In the genomic region with DNA sequence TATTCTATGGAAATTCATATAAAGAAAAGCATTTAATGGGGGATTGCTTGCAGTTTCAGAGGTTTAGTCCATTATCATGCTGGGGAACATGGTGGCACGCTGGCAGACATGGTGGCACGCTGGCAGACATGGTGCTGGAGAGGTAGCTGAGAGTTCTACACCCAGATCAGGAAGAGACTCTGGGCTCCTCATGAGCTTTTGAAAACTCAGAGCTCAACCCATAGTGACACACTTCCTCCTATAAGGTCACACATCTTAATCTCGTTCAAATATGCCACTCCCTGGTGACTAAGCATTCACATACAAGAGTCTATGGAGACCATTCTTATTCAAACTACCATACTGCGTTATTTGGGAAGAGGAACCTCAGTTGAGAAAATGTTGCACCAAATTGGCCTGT, we compare ENCODE assay signal across 21 mouse cellular contexts. TPM values are rescaled to one million over a fixed set of nuclear protein-coding genes. Genes with fewer than 3 reads are reported as not detected.
DNase-seq lines count a peak whose midpoint lies in the region; ATAC-seq lines count a peak whose summit lies in the region.
"Had no signal": no experiment of that assay in that cellular context is flagged by ENCODE, and none has a peak within 500 bp of the region (broad histone marks: within the 10 kb centered on the region; RNA-seq: fewer than 3 reads in every experiment).

No protein-coding gene starts in this region.

- DNase-seq in heart, embryonic 10.5 days (ENCODE audit: low spot score), result no peak
- no peak for DNase-seq in heart, postnatal 10 days
- peak; percentile 76 for DNase-seq in c-Kit-positive CD71-positive TER-119-positive erythroid progenitor cells, embryonic 14.5 days (ENCODE audit: low spot score)
- DNase-seq in liver, embryonic 13.5 days, result peak; percentile 46
- DNase-seq in kidney, postnatal 4 days, result no peak
- no peak for DNase-seq in layer of hippocampus, adult 9-10 months (ENCODE audit: low spot score)
- no peak for DNase-seq in ovary, postnatal 36 days (ENCODE audit: low spot score)
- DNase-seq: adrenal gland, postnatal 14 days; cerebellum, postnatal 25 days; gastrocnemius, postnatal 14 days; layer of hippocampus, adult 9-11 months; lung, postnatal 14 days; thymus, postnatal 36 days had no signal

- 87% methylated on average over 4 of the region's 4 CpGs for WGBS in heart, embryonic 10.5 days
- WGBS in liver, embryonic 13.5 days (ENCODE audit: insufficient replicate concordance), result 52% methylated on average over 4 of the region's 4 CpGs
- WGBS in stomach, embryonic 14.5 days, result 80% methylated on average over 4 of the region's 4 CpGs

- H3K4me2 ChIP-seq in liver, embryonic 13.5 days, result peak overlapping the region; percentile 40
- no peak overlapping the region for H3K4me2 ChIP-seq in stomach, embryonic 14.5 days (replicated peaks; ENCODE audit: low read depth, low read length)
- H3K4me2 ChIP-seq: embryonic facial prominence, embryonic 12.5 days; heart, embryonic 15.5 days; hindbrain, embryonic 15.5 days; kidney, embryonic 15.5 days; midbrain, embryonic 12.5 days had no signal

- H3K4me1 ChIP-seq in heart, embryonic 10.5 days, result peaks cover 20% of the 10 kb centered on the region
- H3K4me1 ChIP-seq in liver, embryonic 13.5 days (replicated peaks), result peaks cover 59% of the 10 kb centered on the region
- H3K4me1 ChIP-seq in stomach, embryonic 14.5 days (ENCODE audit: control insufficient read depth, insufficient read depth, low read length), result no peaks in the 10 kb centered on the region
- H3K4me1 ChIP-seq: embryonic facial prominence, embryonic 12.5 days; hindbrain, embryonic 15.5 days; kidney, embryonic 15.5 days; limb, embryonic 10.5 days; midbrain, embryonic 12.5 days had no signal

- H3K36me3 ChIP-seq in heart, embryonic 10.5 days, result no peaks in the 10 kb centered on the region
- no peaks in the 10 kb centered on the region for H3K36me3 ChIP-seq in liver, embryonic 13.5 days
- H3K36me3 ChIP-seq in stomach, embryonic 14.5 days (ENCODE audit: control insufficient read depth, insufficient read depth, low read length), result no peaks in the 10 kb centered on the region
- H3K36me3 ChIP-seq: embryonic facial prominence, embryonic 12.5 days; heart, embryonic 15.5 days; hindbrain, embryonic 15.5 days; kidney, embryonic 15.5 days; limb, embryonic 10.5 days; midbrain, embryonic 12.5 days had no signal

- no peaks in the 10 kb centered on the region for H3K9me3 ChIP-seq in heart, embryonic 10.5 days
- no peaks in the 10 kb centered on the region for H3K9me3 ChIP-seq in liver, embryonic 13.5 days (replicated peaks)
- no peaks in the 10 kb centered on the region for H3K9me3 ChIP-seq in stomach, embryonic 14.5 days (ENCODE audit: control insufficient read depth, low read depth, low read length)
- H3K9me3 ChIP-seq: embryonic facial prominence, embryonic 12.5 days; heart, embryonic 15.5 days; hindbrain, embryonic 15.5 days; kidney, embryonic 15.5 days; limb, embryonic 10.5 days; midbrain, embryonic 12.5 days had no signal

- intact Hi-C loops in heart, postnatal 10 days (cut with DNase I), result no loop called here

- ATAC-seq in liver, embryonic 13.5 days (ENCODE audit: low read depth), result peak; percentile 45
- peak; percentile 77 for ATAC-seq in stomach, embryonic 14.5 days (ENCODE audit: insufficient number of reproducible peaks, insufficient read depth, low FRiP score, low read depth)

- peak overlapping the region; percentile 73; the same call in 1 of the 2 replicates for H3K9ac ChIP-seq in liver, embryonic 13.5 days
- no peak overlapping the region for H3K9ac ChIP-seq in stomach, embryonic 14.5 days (replicated peaks; ENCODE audit: low read depth, low read length)
- H3K9ac ChIP-seq: embryonic facial prominence, embryonic 12.5 days; heart, embryonic 15.5 days; hindbrain, embryonic 15.5 days; kidney, embryonic 15.5 days; midbrain, embryonic 12.5 days had no signal

- H3K27me3 ChIP-seq in heart, embryonic 10.5 days (ENCODE audit: insufficient read depth, poor library complexity, severe bottlenecking), result no peaks in the 10 kb centered on the region
- H3K27me3 ChIP-seq in liver, embryonic 13.5 days, result no peaks in the 10 kb centered on the region
- H3K27me3 ChIP-seq in stomach, embryonic 14.5 days (ENCODE audit: control insufficient read depth, insufficient read depth, low read length), result no peaks in the 10 kb centered on the region
- H3K27me3 ChIP-seq: embryonic facial prominence, embryonic 12.5 days; heart, embryonic 15.5 days; hindbrain, embryonic 15.5 days; kidney, embryonic 15.5 days; midbrain, embryonic 12.5 days had no signal

- peak overlapping the region; percentile 42; the same call in 1 of the 2 replicates for H3K27ac ChIP-seq in heart, embryonic 10.5 days
- H3K27ac ChIP-seq in liver, embryonic 13.5 days, result peak overlapping the region; percentile 99
- H3K27ac ChIP-seq in stomach, embryonic 14.5 days (ENCODE audit: low read length), result no peak overlapping the region
- H3K27ac ChIP-seq: embryonic facial prominence, embryonic 12.5 days; heart, embryonic 15.5 days; hindbrain, embryonic 15.5 days; kidney, embryonic 15.5 days; limb, embryonic 10.5 days; midbrain, embryonic 12.5 days had no signal

- no peak overlapping the region for H3K4me3 ChIP-seq in heart, embryonic 10.5 days
- no peak overlapping the region for H3K4me3 ChIP-seq in liver, embryonic 13.5 days (replicated peaks)
- H3K4me3 ChIP-seq in stomach, embryonic 14.5 days (ENCODE audit: low read depth, low read length), result no peak overlapping the region
- H3K4me3 ChIP-seq: embryonic facial prominence, embryonic 12.5 days; heart, embryonic 15.5 days; hindbrain, embryonic 15.5 days; kidney, embryonic 15.5 days; limb, embryonic 10.5 days; midbrain, embryonic 12.5 days had no signal

RNA-seq across cellular contexts. Expression of a gene that starts 8.7 kb away (rescaled TPM):
- 0.14 and 0.87 TPM in 2 replicates for polyA plus RNA-seq in heart, embryonic 10.5 days (2016; fragmentation: Nextera tagmentation; extraction: Ambion mirVana)
- under 1 TPM; 0.31 to 0.69 TPM for total RNA-seq in heart, postnatal 10 days (2021)
- 2.6 and 2.7 TPM in 2 replicates for polyA plus RNA-seq in liver, embryonic 13.5 days (2015; fragmentation: Nextera tagmentation; extraction: Ambion mirVana)
- 0.32 and 1.4 TPM in 2 replicates for polyA plus RNA-seq in stomach, embryonic 14.5 days (2014; fragmentation: Nextera tagmentation; extraction: Ambion mirVana)
- polyA plus RNA-seq: forebrain, embryonic 11.5 days; limb, embryonic 10.5 days had no signal

RNA-seq across cellular contexts. Expression of a gene that starts 14.2 kb away (rescaled TPM):
- polyA plus RNA-seq in heart, embryonic 10.5 days (2016; fragmentation: Nextera tagmentation; extraction: Ambion mirVana), result not detected in 2 replicates
- under 1 TPM; 0.52 to 0.72 TPM for total RNA-seq in heart, postnatal 10 days (2021)
- polyA plus RNA-seq in liver, embryonic 13.5 days (2015; fragmentation: Nextera tagmentation; extraction: Ambion mirVana), result 0.12 TPM in 1 of 2 replicates, not detected in the other
- 0.87 and 1.5 TPM in 2 replicates for polyA plus RNA-seq in stomach, embryonic 14.5 days (2014; fragmentation: Nextera tagmentation; extraction: Ambion mirVana)
- total RNA-seq: adrenal gland, postnatal 14 days; gastrocnemius, postnatal 14 days had no signal
- polyA plus RNA-seq: embryonic facial prominence, embryonic 12.5 days; forebrain, embryonic 11.5 days; midbrain, embryonic 12.5 days had no signal

RNA-seq across cellular contexts. Expression of a gene that starts 18.1 kb away (rescaled TPM):
- polyA plus RNA-seq in heart, embryonic 10.5 days (2016; fragmentation: Nextera tagmentation; extraction: Ambion mirVana), result 0.13 TPM in 1 of 2 replicates, not detected in the other
- total RNA-seq in heart, postnatal 10 days (2021), result not detected
- not detected in 2 replicates for polyA plus RNA-seq in liver, embryonic 13.5 days (2015; fragmentation: Nextera tagmentation; extraction: Ambion mirVana)
- not detected in 2 replicates for polyA plus RNA-seq in stomach, embryonic 14.5 days (2014; fragmentation: Nextera tagmentation; extraction: Ambion mirVana)
- total RNA-seq: adrenal gland, postnatal 14 days; gastrocnemius, postnatal 14 days had no signal
- polyA plus RNA-seq: embryonic facial prominence, embryonic 12.5 days; forebrain, embryonic 11.5 days; heart, embryonic 15.5 days; hindbrain, embryonic 15.5 days; limb, embryonic 10.5 days; midbrain, embryonic 12.5 days had no signal

RNA-seq across cellular contexts. Expression of a gene that starts 29.7 kb away (rescaled TPM):
- not detected in 2 replicates for polyA plus RNA-seq in heart, embryonic 10.5 days (2016; fragmentation: Nextera tagmentation; extraction: Ambion mirVana)
- not detected for total RNA-seq in heart, postnatal 10 days (2021)
- not detected in 2 replicates for polyA plus RNA-seq in liver, embryonic 13.5 days (2015; fragmentation: Nextera tagmentation; extraction: Ambion mirVana)
- not detected in 2 replicates for polyA plus RNA-seq in stomach, embryonic 14.5 days (2014; fragmentation: Nextera tagmentation; extraction: Ambion mirVana)
- total RNA-seq: adrenal gland, postnatal 14 days; gastrocnemius, postnatal 14 days had no signal
- polyA plus RNA-seq: embryonic facial prominence, embryonic 12.5 days; forebrain, embryonic 11.5 days; heart, embryonic 15.5 days; hindbrain, embryonic 15.5 days; kidney, embryonic 15.5 days; limb, embryonic 10.5 days; midbrain, embryonic 12.5 days had no signal

RNA-seq across cellular contexts. Expression of a gene that starts 41.4 kb away (rescaled TPM):
- 1.8 and 3.0 TPM in 2 replicates for polyA plus RNA-seq in heart, embryonic 10.5 days (2016; fragmentation: Nextera tagmentation; extraction: Ambion mirVana)
- 1 to 10 TPM; 3.2 to 4.0 TPM for total RNA-seq in heart, postnatal 10 days (2021)
- polyA plus RNA-seq in liver, embryonic 13.5 days (2015; fragmentation: Nextera tagmentation; extraction: Ambion mirVana), result 3.7 and 4.6 TPM in 2 replicates
- 11.6 and 16.5 TPM in 2 replicates for polyA plus RNA-seq in stomach, embryonic 14.5 days (2014; fragmentation: Nextera tagmentation; extraction: Ambion mirVana)

Comparison
In these comparisons a context has a peak if more than half of its experiments do, and no peak if none do; other contexts are left out.
1. DNase-seq: peak in c-Kit-positive CD71-positive TER-119-positive erythroid progenitor cells, embryonic 14.5 days (single experiment) and liver, embryonic 13.5 days (single experiment); none in heart, embryonic 10.5 days (single experiment), heart, postnatal 10 days (0 of 2), kidney, postnatal 4 days (0 of 2), layer of hippocampus, adult 9-10 months (single experiment) and ovary, postnatal 36 days (single experiment).